Mouse (Mus musculus) cerebellum, adult 9-11 months (tissue): ENCODE results near the gene Pip4k2b.
A peak's percentile ranks its signal among the peaks of the same experiment; 100 is the strongest.
"Not testable (repeated sequence)": the region's sequence is repeated elsewhere in the genome, so short reads cannot be mapped to it uniquely, and the experiment has no call there.

Experiments used
- DNase-seq: peaks from one replicate; pipeline ENCODE4 v3.0.0; 2022

The Pip4k2b gene

GRCm38 (mm10) chr11:97744063-97744717 lies at the start of gene Pip4k2b:
Gene Pip4k2b, minus strand, starts transcription at chr11:97744704.
- DNase-seq, result no peak

GRCm38 (mm10) chr11:97793165-97793564 lies 48.7 kb upstream of the Pip4k2b start:
- DNase-seq, result peak; percentile 54

GRCm38 (mm10) chr11:97790778-97791438 lies 46.4 kb upstream of the Pip4k2b start:
- DNase-seq, result not testable (repeated sequence)

- no peak for DNase-seq
These were observed 45.2 kb upstream of the Pip4k2b start for GRCm38 (mm10) chr11:97789727-97790126.

GRCm38 (mm10) chr11:97787961-97788360 lies 43.5 kb upstream of the Pip4k2b start:
- no peak for DNase-seq

GRCm38 (mm10) chr11:97782564-97782895 lies 38.0 kb upstream of the Pip4k2b start:
- no peak for DNase-seq

- DNase-seq, result peak; percentile 99
These were observed 37.5 kb upstream of the Pip4k2b start, which contains the start of gene Rpl23 for GRCm38 (mm10) chr11:97781832-97782563. Gene Rpl23, minus strand, starts transcription at chr11:97782437.

- DNase-seq, result no peak
These were observed 37.0 kb upstream of the Pip4k2b start for GRCm38 (mm10) chr11:97781478-97781831.

GRCm38 (mm10) chr11:97779968-97780701 lies 35.6 kb upstream of the Pip4k2b start:
- DNase-seq, result no peak

GRCm38 (mm10) chr11:97778918-97779317 lies 34.4 kb upstream of the Pip4k2b start:
- DNase-seq, result no peak

- no peak for DNase-seq
These were observed 32.6 kb upstream of the Pip4k2b start for GRCm38 (mm10) chr11:97777129-97777529.

- DNase-seq, result no peak
These were observed 32.1 kb upstream of the Pip4k2b start for GRCm38 (mm10) chr11:97776497-97777128.

- no peak for DNase-seq
These were observed 31.4 kb upstream of the Pip4k2b start, which contains the start of gene 1700001P01Rik for GRCm38 (mm10) chr11:97775808-97776496. Gene 1700001P01Rik, minus strand, starts transcription at chr11:97775918.

GRCm38 (mm10) chr11:97775186-97775585 lies 30.7 kb upstream of the Pip4k2b start:
- DNase-seq, result no peak

GRCm38 (mm10) chr11:97771410-97771809 lies 26.9 kb upstream of the Pip4k2b start:
- no peak for DNase-seq

- DNase-seq, result no peak
These were observed 25.2 kb upstream of the Pip4k2b start for GRCm38 (mm10) chr11:97769704-97770103.

GRCm38 (mm10) chr11:97766154-97766881 lies 21.8 kb upstream of the Pip4k2b start, which contains the start of gene Cwc25:
Gene Cwc25, minus strand, starts transcription at chr11:97766556.
- DNase-seq, result peak; percentile 95

GRCm38 (mm10) chr11:97761638-97762037 lies 17.1 kb upstream of the Pip4k2b start:
- no peak for DNase-seq

GRCm38 (mm10) chr11:97758942-97759341 lies 14.4 kb upstream of the Pip4k2b start:
- no peak for DNase-seq

- no peak for DNase-seq
These were observed 13.6 kb upstream of the Pip4k2b start for GRCm38 (mm10) chr11:97758125-97758524.

GRCm38 (mm10) chr11:97753277-97753676 lies 8.8 kb upstream of the Pip4k2b start:
- DNase-seq, result no peak
